Comparison of ENCODE assay signal across 16 mouse cellular contexts in genomic region chr4:155116607-155117006, GRCm38 (mm10). TPM values are rescaled to one million over a fixed set of nuclear protein-coding genes. Genes with fewer than 3 reads are reported as not detected.
A peak's percentile ranks its signal among the peaks of the same experiment; 100 is the strongest.
DNase-seq lines count a peak whose midpoint lies in the region; ATAC-seq and TF ChIP-seq lines count a peak whose summit lies in the region.
"Had no signal": no experiment of that assay in that cellular context is flagged by ENCODE, and none has a peak within 500 bp of the region (broad histone marks: within the 10 kb centered on the region; RNA-seq: fewer than 3 reads in every experiment).

No protein-coding gene starts in this region.

- H3K27me3 ChIP-seq in MEL (ENCODE audit: control insufficient read depth in 1 of 2, insufficient read depth in 2 of 2, low read length in 2 of 2) = no peaks in the 10 kb centered on the region
- H3K27me3 ChIP-seq in liver, embryonic 14.5 days (ENCODE audit: control insufficient read depth, insufficient read depth, low read length) = no peaks in the 10 kb centered on the region
- H3K27me3 ChIP-seq: heart, embryonic 13.5 days; neural tube, embryonic 13.5 days had no signal

- H3K4me2 ChIP-seq in liver, embryonic 14.5 days (ENCODE audit: low read depth) = peak overlapping the region; percentile 11; the same call in 1 of the 2 replicates
- H3K4me2 ChIP-seq: heart, embryonic 13.5 days; neural tube, embryonic 13.5 days had no signal

- H3K4me1 ChIP-seq in MEL (ENCODE audit: control insufficient read depth in 1 of 2, insufficient read depth in 2 of 2, low read length in 2 of 2) = peaks cover 19 to 29% of the 10 kb centered on the region in 2 experiments
- peaks cover 20 to 35% of the 10 kb centered on the region in 2 experiments for H3K4me1 ChIP-seq in liver, embryonic 14.5 days (replicated peaks; ENCODE audit: control insufficient read depth in 2 of 2, insufficient read depth in 2 of 2, low read length in 1 of 2)

- no peaks in the 10 kb centered on the region for H3K79me2 ChIP-seq in MEL (ENCODE audit: control insufficient read depth, insufficient read depth, low read length, poor library complexity)

- peak; percentile 78 for ATAC-seq in common myeloid progenitor, adult 5-6 weeks (replicated peaks; ENCODE audit: low read depth, poor library complexity, severe bottlenecking)
- ATAC-seq in liver, embryonic 14.5 days (ENCODE audit: insufficient read depth) = no peak
- ATAC-seq in neutrophil, adult 5-6 weeks (ENCODE audit: extremely low read depth, insufficient number of reproducible peaks, low FRiP score, poor library complexity, severe bottlenecking) = peak; percentile 63
- ATAC-seq: inflammation-experienced regulatory T-cells, adult 6 months had no signal

- peak overlapping the region; percentile 7; the same call in 1 of the 2 replicates for H3K9ac ChIP-seq in MEL (ENCODE audit: control insufficient read depth, low read depth, low read length, poor library complexity, severe bottlenecking)
- H3K9ac ChIP-seq in liver, embryonic 14.5 days (replicated peaks) = no peak overlapping the region
- H3K9ac ChIP-seq: heart, embryonic 13.5 days; neural tube, embryonic 13.5 days had no signal

- 15% methylated on average over 4 of the region's 4 CpGs for WGBS in liver, embryonic 14.5 days (ENCODE audit: insufficient replicate concordance)

- peak; percentile 79 to 84 for TF ChIP-seq EP300 in MEL (IDR thresholded peaks at IDR 0.05; ENCODE audit: low read depth in 1 of 2, low read length in 2 of 2)
- TF ChIP-seq EP300 in liver, embryonic 14.5 days (IDR thresholded peaks at IDR 0.05; ENCODE audit: low read depth) = peak; percentile 53; the same call in 1 of the 2 replicates

- no peak for TF ChIP-seq POLR2A in MEL (IDR thresholded peaks at IDR 0.05; ENCODE audit: control insufficient read depth in 1 of 2, insufficient read depth in 1 of 2, low read depth in 1 of 2, low read length in 2 of 2, poor library complexity in 1 of 2)

- peaks cover 0 to 24% of the 10 kb centered on the region in 2 experiments; a peak in 2 of 4 replicates for H3K36me3 ChIP-seq in MEL (ENCODE audit: control insufficient read depth in 1 of 2, insufficient read depth in 2 of 2, low read length in 2 of 2)
- no peaks in the 10 kb centered on the region for H3K36me3 ChIP-seq in liver, embryonic 14.5 days (replicated peaks; ENCODE audit: control insufficient read depth, insufficient read depth, low read depth)
- H3K36me3 ChIP-seq: neural tube, embryonic 13.5 days had no signal

- no peaks in the 10 kb centered on the region for H3K9me3 ChIP-seq in MEL (replicated peaks; ENCODE audit: insufficient read depth, low read length)
- H3K9me3 ChIP-seq in liver, embryonic 14.5 days (ENCODE audit: control insufficient read depth, low read length) = no peaks in the 10 kb centered on the region
- H3K9me3 ChIP-seq: neural tube, embryonic 13.5 days had no signal

- no peak for TF ChIP-seq RAD21 in MEL (IDR thresholded peaks at IDR 0.05; ENCODE audit: low read depth, low read length)

- peak; percentile 81 for DNase-seq in MEL (ENCODE audit: low read depth, low spot score)
- peak in 1 of 3 experiments; percentile 17 for DNase-seq in liver, embryonic 14.5 days (ENCODE audit: low read depth in 3 of 3, low spot score in 3 of 3)
- no peak for DNase-seq in right cerebral cortex, postnatal 4 days
- DNase-seq in thymus, postnatal 36 days = no peak
- DNase-seq in heart, adult 8-10 months (ENCODE audit: low spot score) = no peak
- DNase-seq: adrenal gland, adult 8-10 months; cerebellum, adult 9-10 months; gastrocnemius, postnatal 14 days; heart, postnatal 4 days; lung, adult 18-20 months had no signal

- H3K4me3 ChIP-seq in MEL (ENCODE audit: control insufficient read depth in 1 of 2, insufficient read depth in 1 of 2, low read depth in 2 of 2, low read length in 2 of 2) = peak overlapping the region; percentile 10 to 40; a peak in 3 of 4 replicates
- H3K4me3 ChIP-seq in liver, embryonic 14.5 days (ENCODE audit: insufficient read depth in 1 of 2, low read depth in 2 of 2, low read length in 2 of 2) = no peak overlapping the region
- H3K4me3 ChIP-seq: heart, embryonic 13.5 days; neural tube, embryonic 13.5 days had no signal

- H3K27ac ChIP-seq in MEL (ENCODE audit: control insufficient read depth, low read depth, low read length) = peak overlapping the region; percentile 88
- H3K27ac ChIP-seq in liver, embryonic 14.5 days = no peak overlapping the region
- H3K27ac ChIP-seq: heart, embryonic 13.5 days; kidney, postnatal 0 days; neural tube, embryonic 13.5 days had no signal

- no peak for TF ChIP-seq CTCF in MEL (IDR thresholded peaks at IDR 0.05 in 2 of 3, conservative IDR thresholded peaks at IDR 0.05 in 1 of 3; ENCODE audit: control insufficient read depth in 1 of 3, insufficient read depth in 1 of 3, low read depth in 2 of 3, low read length in 3 of 3, poor library complexity in 1 of 3, severe bottlenecking in 1 of 3)
- no peak for TF ChIP-seq CTCF in liver, embryonic 14.5 days (IDR thresholded peaks at IDR 0.05; ENCODE audit: low read depth)

TF ChIP-seq in MEL, 35 proteins besides CTCF, POLR2A, EP300 and RAD21:
- TF ChIP-seq USF1 (IDR thresholded peaks at IDR 0.05; ENCODE audit: low read depth, low read length) (no peak), POLR2AphosphoS2 (IDR thresholded peaks at IDR 0.05; ENCODE audit: low read length) (no peak), ZKSCAN1 (IDR thresholded peaks at IDR 0.05; ENCODE audit: low read depth, low read length) (no peak), CHD1 (IDR thresholded peaks at IDR 0.05; ENCODE audit: low read depth, low read length) (no peak), RCOR1 (IDR thresholded peaks at IDR 0.05; ENCODE audit: low read depth, low read length) (peak; percentile 91), MXI1 (IDR thresholded peaks at IDR 0.05; ENCODE audit: low read depth, low read length) (no peak), BHLHE40 (IDR thresholded peaks at IDR 0.05; ENCODE audit: borderline replicate concordance, low read depth, low read length) (peak; percentile 56; the same call in 1 of the 2 replicates), KAT2A (conservative IDR thresholded peaks at IDR 0.05; ENCODE audit: low read depth, low read length) (no peak), UBTF (IDR thresholded peaks at IDR 0.05; ENCODE audit: borderline replicate concordance, insufficient read depth, low read depth, low read length) (no peak), SIN3A (IDR thresholded peaks at IDR 0.05; ENCODE audit: low read length) (peak; percentile 50), TAL1 (IDR thresholded peaks at IDR 0.05; ENCODE audit: low read length) (peak; percentile 90), SMC3 (IDR thresholded peaks at IDR 0.05; ENCODE audit: low read depth, low read length) (no peak), MYB (IDR thresholded peaks at IDR 0.05; ENCODE audit: low read depth, low read length) (no peak), MYC (IDR thresholded peaks at IDR 0.05; ENCODE audit: low read depth, low read length) (no peak), TCF12 (IDR thresholded peaks at IDR 0.05; ENCODE audit: low read depth, low read length) (peak; percentile 92), GATA1 (IDR thresholded peaks at IDR 0.05; ENCODE audit: low read depth, low read length) (peak; percentile 96), ZC3H11A (IDR thresholded peaks at IDR 0.05; ENCODE audit: low read depth, low read length) (no peak), MAFK (IDR thresholded peaks at IDR 0.05; ENCODE audit: borderline replicate concordance, low read depth, low read length) (no peak), HCFC1 (IDR thresholded peaks at IDR 0.05; ENCODE audit: low read depth, low read length) (no peak; the same call in 1 of the 2 replicates), ETS1 (IDR thresholded peaks at IDR 0.05; ENCODE audit: low read depth, low read length) (peak; percentile 96), TBP (IDR thresholded peaks at IDR 0.05; ENCODE audit: low read depth, low read length) (peak; percentile 80)

RNA-seq across cellular contexts. Expression of gene Morn1, which starts 30.2 kb away (rescaled TPM):
- total RNA-seq in MEL (2012; rRNA removed) = 3.0 and 4.4 TPM in 2 replicates
- polyA plus RNA-seq in MEL (2012; ENCODE audit: insufficient read depth in 1 of 2, insufficient read length in 2 of 2, low read depth in 1 of 2, low replicate concordance in 2 of 2, missing spikeins in 1 of 2) = 1 to 10 TPM in 1 of 2 experiments, not detected in 1; 4.1 TPM
- 2.6 and 10.3 TPM in 2 replicates for total RNA-seq in common myeloid progenitor, adult 5-6 weeks (2017)
- polyA plus RNA-seq in liver, embryonic 14.5 days (2012; rRNA removed) = 1.0 and 1.1 TPM in 2 replicates
- polyA plus RNA-seq in liver, embryonic 14.5 days (2014; fragmentation: Nextera tagmentation; extraction: Ambion mirVana) = 0.85 and 1.2 TPM in 2 replicates
- total RNA-seq in neutrophil, adult 5-6 weeks (2017) = 0.74 and 3.4 TPM in 2 replicates
- total RNA-seq in heart, adult 8-10 months (2022) = 1 to 10 TPM in 3 of 4 experiments, under 1 TPM in 1; 0.60 to 4.4 (median 1.8) TPM

RNA-seq across cellular contexts. Expression of gene Rer1, which starts 30.4 kb away (rescaled TPM):
- total RNA-seq in MEL (2012; rRNA removed) = 119 and 140 TPM in 2 replicates
- 100 to 1,000 TPM; 114 to 379 TPM for polyA plus RNA-seq in MEL (2012; ENCODE audit: insufficient read depth in 1 of 2, insufficient read length in 2 of 2, low read depth in 1 of 2, low replicate concordance in 2 of 2, missing spikeins in 1 of 2)
- total RNA-seq in common myeloid progenitor, adult 5-6 weeks (2017) = 124 and 128 TPM in 2 replicates
- 39.6 and 50.8 TPM in 2 replicates for polyA plus RNA-seq in liver, embryonic 14.5 days (2012; rRNA removed)
- polyA plus RNA-seq in liver, embryonic 14.5 days (2014; fragmentation: Nextera tagmentation; extraction: Ambion mirVana) = 95.1 and 97.7 TPM in 2 replicates
- 82.5 and 91.0 TPM in 2 replicates for total RNA-seq in neutrophil, adult 5-6 weeks (2017)
- total RNA-seq in heart, adult 8-10 months (2022) = 10 to 100 TPM; 64.2 to 73.4 (median 68.4) TPM

RNA-seq across cellular contexts. Expression of gene Pex10, which starts 49.8 kb away (rescaled TPM):
- 15.8 and 15.9 TPM in 2 replicates for total RNA-seq in MEL (2012; rRNA removed)
- polyA plus RNA-seq in MEL (2012; ENCODE audit: insufficient read depth in 1 of 2, insufficient read length in 2 of 2, low read depth in 1 of 2, low replicate concordance in 2 of 2, missing spikeins in 1 of 2) = 10 to 100 TPM in 1 of 2 experiments, not detected in 1; 21.8 TPM
- 11.9 and 12.3 TPM in 2 replicates for total RNA-seq in common myeloid progenitor, adult 5-6 weeks (2017)
- 6.8 and 7.1 TPM in 2 replicates for polyA plus RNA-seq in liver, embryonic 14.5 days (2012; rRNA removed)
- 1.7 and 2.6 TPM in 2 replicates for polyA plus RNA-seq in liver, embryonic 14.5 days (2014; fragmentation: Nextera tagmentation; extraction: Ambion mirVana)
- total RNA-seq in neutrophil, adult 5-6 weeks (2017) = 14.3 and 17.1 TPM in 2 replicates
- total RNA-seq in heart, adult 8-10 months (2022) = 10 to 100 TPM; 18.5 to 26.0 (median 22.6) TPM

Comparison
In these comparisons a context has a peak if more than half of its experiments do, and no peak if none do; other contexts are left out.
1. H3K4me3 ChIP-seq: peak in MEL (2 of 2); none in liver, embryonic 14.5 days (0 of 2).